Mouse (Mus musculus) left cerebral cortex, postnatal 36 days (tissue): ENCODE measurements at regions not wholly inside any gene's neighbourhood (a gene's known extent, or its start where the extent isn't known, plus 50 kb on each side); places are given as distances from the start of the nearest gene placed in this dataset.
A peak's percentile ranks its signal among the peaks of the same experiment; 100 is the strongest.

Source experiments
- DNase-seq, 2 experiments: peaks; one replicate each; pipeline ENCODE4 v3.0.0; 2021 to 2022; ENCODE audit warnings: low spot score in 2 of 2, mixed read lengths in 1 of 2
- intact Hi-C: fragments of 180-260 bp; cut with DNase I; formaldehyde crosslinking; loops from one replicate; pipeline ENCODE4 v1.15.1; 2025

GRCm38 (mm10) chr5:83890619-83891185, 526.5 kb downstream of the Epha5 start:
- no peak for DNase-seq
- intact Hi-C loops: no loop called here

GRCm38 (mm10) chr5:83872052-83872451, 517.1 kb upstream of the Tecrl start:
- intact Hi-C loops: no loop called here
- no peak for DNase-seq

- intact Hi-C loops: no loop called here
- DNase-seq: no peak
These were observed 513.4 kb upstream of the Tecrl start for GRCm38 (mm10) chr5:83868359-83868758.

- DNase-seq: no peak
- intact Hi-C loops: no loop called here
These were observed 506.7 kb upstream of the Tecrl start for GRCm38 (mm10) chr5:83861674-83862073.

GRCm38 (mm10) chr5:83852022-83852421, 497.0 kb upstream of the Tecrl start:
- intact Hi-C loops: no loop called here
- DNase-seq: no peak

GRCm38 (mm10) chr5:83826561-83826960, 471.6 kb upstream of the Tecrl start:
- peak in 1 of 2 experiments; percentile 5 for DNase-seq
- intact Hi-C loops: no loop called here

GRCm38 (mm10) chr5:83824838-83825466, 470.0 kb upstream of the Tecrl start:
- DNase-seq: no peak
- intact Hi-C loops: no loop called here

- DNase-seq: no peak
- intact Hi-C loops: no loop called here
These were observed 456.3 kb upstream of the Tecrl start for GRCm38 (mm10) chr5:83811309-83811708.

- intact Hi-C loops: no loop called here
- peak in 1 of 2 experiments; percentile 7 for DNase-seq
These were observed 445.0 kb upstream of the Tecrl start for GRCm38 (mm10) chr5:83800028-83800427.

GRCm38 (mm10) chr5:83780419-83780818, 425.4 kb upstream of the Tecrl start:
- intact Hi-C loops: no loop called here
- DNase-seq: no peak

- intact Hi-C loops: no loop called here
- no peak for DNase-seq
These were observed 423.4 kb upstream of the Tecrl start for GRCm38 (mm10) chr5:83778310-83778972.

GRCm38 (mm10) chr5:83741913-83742312, 386.9 kb upstream of the Tecrl start:
- intact Hi-C loops: no loop called here
- no peak for DNase-seq

GRCm38 (mm10) chr5:83695383-83695782, 340.4 kb upstream of the Tecrl start:
- no peak for DNase-seq
- intact Hi-C loops: no loop called here

- intact Hi-C loops: no loop called here
- no peak for DNase-seq
These were observed 337.3 kb upstream of the Tecrl start for GRCm38 (mm10) chr5:83692286-83692685.

GRCm38 (mm10) chr5:83678373-83678772, 323.4 kb upstream of the Tecrl start:
- intact Hi-C loops: no loop called here
- no peak for DNase-seq

- intact Hi-C loops: no loop called here
- no peak for DNase-seq
These were observed 304.1 kb upstream of the Tecrl start for GRCm38 (mm10) chr5:83659091-83659490.

- intact Hi-C loops: no loop called here
- DNase-seq: no peak
These were observed 296.3 kb upstream of the Tecrl start for GRCm38 (mm10) chr5:83651329-83651728.

GRCm38 (mm10) chr5:83622612-83623374, 267.8 kb upstream of the Tecrl start:
- no peak for DNase-seq

GRCm38 (mm10) chr5:83610777-83611176, 255.8 kb upstream of the Tecrl start:
- intact Hi-C loops: no loop called here
- DNase-seq: no peak

More at GRCm38 (mm10) chr5:83622612-83623374, 267.8 kb upstream of the Tecrl start:
- intact Hi-C loops: no loop called here

GRCm38 (mm10) chr5:83593289-83593610, 238.3 kb upstream of the Tecrl start:
- DNase-seq: no peak
- intact Hi-C loops: no loop called here
